Mouse (Mus musculus) CH12.LX (cell line): ENCODE results near the gene Dlg2.

Experiments
- CHD1 ChIP-seq: IDR thresholded peaks from 2 replicates; pipeline ENCODE4 v1.6.1; 2012; ENCODE audit warnings: low read depth, low read length, improper control_type of control experiment, inconsistent platforms
- CTCF ChIP-seq, 2 experiments: IDR thresholded peaks in 1 of 2; conservative IDR thresholded peaks in 1 of 2; 2 replicates each; pipeline ENCODE4 v1.5.1; 2011 to 2012; ENCODE audit warnings: low read depth in 2 of 2, low read length in 2 of 2, improper control_type of control experiment in 1 of 2, inconsistent platforms in 1 of 2, mild to moderate bottlenecking in 1 of 2, moderate library complexity in 1 of 2
- EP300 ChIP-seq: IDR thresholded peaks from 2 replicates; pipeline ENCODE4 v1.6.1; 2011; ENCODE audit warnings: low read length, improper control_type of control experiment
- POLR2A ChIP-seq: IDR thresholded peaks from 2 replicates; pipeline ENCODE4 v1.6.1; 2011; ENCODE audit warnings: low read depth, mild to moderate bottlenecking, improper control_type of control experiment, low read length
- ZC3H11A ChIP-seq: IDR thresholded peaks from 2 replicates; pipeline ENCODE4 v1.6.1; 2012; ENCODE audit warnings: low read depth, mild to moderate bottlenecking, inconsistent platforms, low read length, improper control_type of control experiment

DNA sequence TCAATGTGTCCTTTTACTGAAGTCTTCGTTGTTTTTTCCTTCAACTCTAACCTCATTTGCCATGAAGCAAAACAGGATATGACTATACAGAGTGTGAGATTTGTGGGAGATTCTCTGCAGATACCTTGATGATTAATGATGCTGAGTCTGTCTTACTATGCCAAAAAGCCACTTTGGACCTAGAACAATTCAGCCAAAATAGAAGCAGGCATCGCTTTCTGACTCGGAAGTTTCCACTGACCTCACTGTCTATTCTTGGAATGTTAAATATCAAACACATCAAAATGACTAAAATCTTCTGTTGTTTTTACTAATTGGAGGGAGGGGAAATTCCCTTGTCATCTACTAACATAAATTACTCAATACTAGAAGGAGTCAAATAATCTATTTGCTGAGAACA is 1657.8 kb downstream of the Dlg2 start:
- no peak for TF ChIP-seq POLR2A
- no peak for TF ChIP-seq ZC3H11A
- TF ChIP-seq CTCF (conservative IDR thresholded peaks at IDR 0.05 in 1 of 2, IDR thresholded peaks at IDR 0.05 in 1 of 2; ENCODE audit: low read depth in 2 of 2, low read length in 2 of 2): no peak
- TF ChIP-seq CHD1: no peak
- peak; percentile 91 for TF ChIP-seq EP300
